Mouse (Mus musculus): ENCODE data around the gene Cmss1. TPM values are rescaled to one million over a fixed set of nuclear protein-coding genes. Genes with fewer than 3 reads are reported as not detected.

Gene Cmss1
- polyA plus RNA-seq, 1 experiment from 2014 or later: 50.4 TPM

DNA sequence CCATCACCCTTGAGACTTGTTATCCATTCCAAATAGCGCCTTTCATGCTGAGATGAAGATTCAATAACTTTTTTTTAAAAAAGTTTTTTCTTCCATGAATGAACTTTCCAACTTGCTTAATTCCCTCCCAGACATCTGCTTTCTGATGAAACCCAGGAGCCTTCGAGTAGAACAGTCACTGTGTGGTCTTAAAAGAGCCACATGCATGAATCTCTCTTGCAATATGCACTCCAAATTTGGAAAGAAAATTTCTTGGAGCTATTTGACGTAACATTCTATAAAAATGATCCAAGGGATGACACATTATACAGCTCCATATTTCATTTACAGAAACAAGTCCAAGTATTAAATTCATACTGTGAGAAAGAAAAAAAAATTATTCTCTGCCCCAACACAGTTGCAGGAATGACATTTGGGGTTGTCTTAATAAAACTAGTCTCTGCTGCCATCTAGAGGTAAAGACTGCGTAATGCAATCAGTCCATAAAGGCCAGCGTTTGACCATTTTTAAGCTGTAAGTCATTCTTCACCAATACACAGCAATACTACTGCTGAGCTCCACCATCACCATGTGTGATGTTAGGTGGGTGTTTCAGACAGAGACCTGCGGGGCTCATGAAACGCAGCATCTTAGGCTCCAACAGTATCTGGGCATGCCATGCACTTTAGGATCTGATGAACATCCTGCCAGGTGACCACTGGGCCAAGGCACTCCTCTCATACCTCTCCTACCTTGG is 13.1 kb downstream of the Cmss1 start:
- ATAC-seq (ENCODE audit: insufficient number of reproducible peaks, insufficient read depth, low FRiP score, low read depth): no peak
- no peaks in the 10 kb centered on the region for H3K9me3 ChIP-seq (ENCODE audit: control insufficient read depth, low read depth, low read length)
- H3K4me2 ChIP-seq (replicated peaks; ENCODE audit: low read depth, low read length): no peak overlapping the region
- H3K9ac ChIP-seq (replicated peaks; ENCODE audit: low read depth, low read length): no peak overlapping the region
- no peaks in the 10 kb centered on the region for H3K27me3 ChIP-seq (ENCODE audit: control insufficient read depth, insufficient read depth, low read length)
- no peaks in the 10 kb centered on the region for H3K36me3 ChIP-seq (ENCODE audit: control insufficient read depth, insufficient read depth, low read length)
- H3K27ac ChIP-seq (ENCODE audit: low read length): no peak overlapping the region
- H3K4me1 ChIP-seq (ENCODE audit: control insufficient read depth, insufficient read depth, low read length): no peaks in the 10 kb centered on the region
- H3K4me3 ChIP-seq (ENCODE audit: low read depth, low read length): no peak overlapping the region
- 32% methylated on average over 7 of the region's 7 CpGs for WGBS

DNA sequence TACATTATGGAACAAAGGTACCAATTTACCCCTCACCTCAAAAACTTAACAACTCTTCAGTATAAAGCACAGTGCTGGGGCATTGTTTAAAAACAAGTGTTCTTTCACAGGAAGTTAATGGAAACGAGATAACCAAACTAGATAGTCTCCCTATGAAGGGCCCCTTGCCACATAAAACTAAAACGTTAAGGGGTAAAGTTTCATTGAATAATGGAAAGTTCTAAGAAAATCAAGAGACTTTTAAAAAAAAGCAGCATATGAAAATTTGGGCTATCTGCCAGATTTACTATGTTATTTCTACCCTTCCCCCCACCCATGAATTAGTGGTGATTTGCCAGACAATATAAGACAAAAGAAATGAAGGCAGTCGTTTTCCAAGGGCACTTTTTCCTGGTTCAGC is 21.5 kb downstream of the Cmss1 start:
- no peaks in the 10 kb centered on the region for H3K36me3 ChIP-seq (ENCODE audit: control insufficient read depth, insufficient read depth, low read length)
- no peak overlapping the region for H3K9ac ChIP-seq (replicated peaks; ENCODE audit: low read depth, low read length)
- no peak for ATAC-seq (ENCODE audit: insufficient number of reproducible peaks, insufficient read depth, low FRiP score, low read depth)
- H3K9me3 ChIP-seq (ENCODE audit: control insufficient read depth, low read depth, low read length): no peaks in the 10 kb centered on the region
- H3K4me3 ChIP-seq (ENCODE audit: low read depth, low read length): no peak overlapping the region
- H3K27me3 ChIP-seq (ENCODE audit: control insufficient read depth, insufficient read depth, low read length): no peaks in the 10 kb centered on the region
- H3K4me1 ChIP-seq (ENCODE audit: control insufficient read depth, insufficient read depth, low read length): no peaks in the 10 kb centered on the region
- no peak overlapping the region for H3K27ac ChIP-seq (ENCODE audit: low read length)
- WGBS: 36% methylated on average over 3 of the region's 3 CpGs
- no peak overlapping the region for H3K4me2 ChIP-seq (replicated peaks; ENCODE audit: low read depth, low read length)

DNA sequence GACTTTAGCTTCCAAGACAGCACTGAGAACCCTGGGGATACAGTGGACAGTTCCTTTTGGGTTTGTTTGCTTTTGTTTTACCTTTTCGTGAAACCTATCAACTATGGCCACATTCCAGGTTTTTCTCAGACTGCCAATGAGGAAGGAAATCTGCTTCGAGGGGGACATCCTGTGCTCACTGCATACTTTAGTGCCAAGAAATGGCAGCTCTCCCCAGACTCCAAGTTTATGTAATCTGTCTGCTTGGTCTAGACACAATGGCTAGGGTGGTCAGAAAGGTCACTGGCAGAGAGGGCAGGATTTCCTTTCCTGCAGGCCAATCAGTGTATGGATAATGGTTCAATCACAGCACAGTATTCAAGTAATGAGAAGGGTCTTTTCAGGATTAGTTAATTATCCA is 24.7 kb downstream of the Cmss1 start:
- no peak overlapping the region for H3K4me3 ChIP-seq (ENCODE audit: low read depth, low read length)
- no peak for ATAC-seq (ENCODE audit: insufficient number of reproducible peaks, insufficient read depth, low FRiP score, low read depth)
- H3K27me3 ChIP-seq (ENCODE audit: control insufficient read depth, insufficient read depth, low read length): no peaks in the 10 kb centered on the region
- no peaks in the 10 kb centered on the region for H3K9me3 ChIP-seq (ENCODE audit: control insufficient read depth, low read depth, low read length)
- no peak overlapping the region for H3K27ac ChIP-seq (ENCODE audit: low read length)
- 71% methylated on average over 2 of the region's 2 CpGs for WGBS
- H3K4me2 ChIP-seq (replicated peaks; ENCODE audit: low read depth, low read length): no peak overlapping the region
- H3K4me1 ChIP-seq (ENCODE audit: control insufficient read depth, insufficient read depth, low read length): no peaks in the 10 kb centered on the region
- H3K36me3 ChIP-seq (ENCODE audit: control insufficient read depth, insufficient read depth, low read length): no peaks in the 10 kb centered on the region
- no peak overlapping the region for H3K9ac ChIP-seq (replicated peaks; ENCODE audit: low read depth, low read length)

DNA sequence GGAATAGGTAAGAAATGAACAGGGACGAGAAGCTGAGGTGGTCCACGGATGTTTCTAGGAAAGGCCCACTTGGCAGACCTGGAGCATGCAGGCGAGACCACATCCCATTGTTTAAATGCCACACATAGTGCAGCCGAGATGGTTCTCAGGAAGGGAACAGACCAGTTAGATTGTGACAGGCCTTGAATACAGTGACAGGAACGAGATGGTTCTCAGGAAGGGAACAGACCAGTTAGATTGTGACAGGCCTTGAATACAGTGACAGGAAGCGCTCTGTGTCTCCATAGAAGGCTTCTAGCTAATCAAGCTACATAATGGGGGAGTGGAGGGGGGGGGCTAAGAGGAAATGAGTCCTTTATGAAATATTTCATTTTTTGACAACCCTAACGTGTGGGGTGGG is 26.6 kb downstream of the Cmss1 start:
- 62% methylated on average over 7 of the region's 7 CpGs for WGBS
- H3K27ac ChIP-seq (ENCODE audit: low read length): no peak overlapping the region

DNA sequence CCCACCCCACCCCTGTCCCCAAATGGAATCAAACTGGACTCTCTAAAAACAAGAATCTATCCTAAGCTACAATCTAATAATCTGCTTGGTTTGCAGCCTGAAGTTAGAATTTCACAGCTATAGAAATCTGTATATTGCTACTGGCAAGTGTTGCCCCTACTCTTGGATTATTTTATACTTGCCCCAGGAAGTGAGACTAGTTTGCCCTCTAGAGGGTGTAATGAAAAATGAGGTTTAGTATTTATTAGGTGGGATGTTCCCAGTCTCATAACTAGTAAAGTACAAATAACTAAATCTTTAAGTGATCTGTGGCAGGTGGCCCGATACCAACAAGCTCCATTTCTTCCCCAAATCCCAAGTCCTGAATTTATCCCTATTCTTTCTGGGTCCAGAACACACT is 29.1 kb downstream of the Cmss1 start:
- no peak overlapping the region for H3K4me2 ChIP-seq (replicated peaks; ENCODE audit: low read depth, low read length)
- 0 out of 2 replicates have a peak, but pooled peaks cover 4% of the 10 kb centered on the region for H3K36me3 ChIP-seq (ENCODE audit: control insufficient read depth, insufficient read depth, low read length)
- no peak for ATAC-seq (ENCODE audit: insufficient number of reproducible peaks, insufficient read depth, low FRiP score, low read depth)
- no peaks in the 10 kb centered on the region for H3K9me3 ChIP-seq (ENCODE audit: control insufficient read depth, low read depth, low read length)
- H3K9ac ChIP-seq (replicated peaks; ENCODE audit: low read depth, low read length): no peak overlapping the region
- H3K27me3 ChIP-seq (ENCODE audit: control insufficient read depth, insufficient read depth, low read length): no peaks in the 10 kb centered on the region
- 88% methylated on average over 1 of the region's 1 CpGs for WGBS
- no peak overlapping the region for H3K4me3 ChIP-seq (ENCODE audit: low read depth, low read length)
- no peaks in the 10 kb centered on the region for H3K4me1 ChIP-seq (ENCODE audit: control insufficient read depth, insufficient read depth, low read length)
- no peak overlapping the region for H3K27ac ChIP-seq (ENCODE audit: low read length)

More for the DNA sequence above, 26.6 kb downstream of the Cmss1 start:
- Histone ChIP-seq H3K9me3 (ENCODE audit: control insufficient read depth, low read depth, low read length) (no peaks in the 10 kb centered on the region), H3K4me1 (ENCODE audit: control insufficient read depth, insufficient read depth, low read length) (no peaks in the 10 kb centered on the region), H3K27me3 (ENCODE audit: control insufficient read depth, insufficient read depth, low read length) (no peaks in the 10 kb centered on the region), H3K4me3 (ENCODE audit: low read depth, low read length) (no peak overlapping the region), H3K36me3 (ENCODE audit: control insufficient read depth, insufficient read depth, low read length) (no peaks in the 10 kb centered on the region), H3K9ac (replicated peaks; ENCODE audit: low read depth, low read length) (no peak overlapping the region), H3K4me2 (replicated peaks; ENCODE audit: low read depth, low read length) (no peak overlapping the region)
- no peak for ATAC-seq (ENCODE audit: insufficient number of reproducible peaks, insufficient read depth, low FRiP score, low read depth)

DNA sequence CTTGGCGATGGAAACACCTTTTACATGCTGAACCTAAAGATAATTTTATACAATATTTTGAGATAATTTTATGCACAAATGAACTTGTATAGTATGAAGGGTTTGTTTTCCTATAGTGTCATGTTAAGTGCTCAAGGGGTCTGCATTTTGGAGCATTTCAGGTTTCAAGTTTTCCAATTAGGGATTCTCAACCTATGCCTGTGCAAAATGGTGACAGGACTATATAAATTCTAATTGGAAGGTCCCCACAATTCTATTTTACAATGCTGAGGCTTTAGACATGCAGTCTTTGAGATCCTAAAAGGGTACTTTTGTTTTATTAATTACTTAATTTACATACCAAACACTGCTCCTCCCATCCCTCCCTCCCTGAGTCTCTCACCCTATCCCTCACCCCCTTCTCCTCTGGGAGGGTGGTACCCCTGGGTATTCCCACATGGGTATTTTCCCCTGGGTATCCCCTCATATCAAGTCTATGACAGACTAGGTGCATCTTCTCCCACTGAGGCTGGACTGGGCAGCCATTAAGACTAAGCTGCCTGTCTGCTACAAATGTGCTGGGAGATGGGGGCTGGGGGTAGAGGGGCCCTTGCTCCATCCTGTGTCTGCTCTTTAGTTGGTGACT is 30.8 kb downstream of the Cmss1 start:
- no peak overlapping the region for H3K4me3 ChIP-seq (ENCODE audit: low read depth, low read length)
- H3K4me2 ChIP-seq (replicated peaks; ENCODE audit: low read depth, low read length): no peak overlapping the region
- WGBS: 95% methylated on average over 1 of the region's 1 CpGs
- H3K36me3 ChIP-seq (ENCODE audit: control insufficient read depth, insufficient read depth, low read length): peaks cover 18% of the 10 kb centered on the region; the same call in 1 of the 2 replicates
- no peaks in the 10 kb centered on the region for H3K27me3 ChIP-seq (ENCODE audit: control insufficient read depth, insufficient read depth, low read length)
- no peaks in the 10 kb centered on the region for H3K4me1 ChIP-seq (ENCODE audit: control insufficient read depth, insufficient read depth, low read length)
- no peak overlapping the region for H3K27ac ChIP-seq (ENCODE audit: low read length)
- ATAC-seq (ENCODE audit: insufficient number of reproducible peaks, insufficient read depth, low FRiP score, low read depth): no peak
- H3K9me3 ChIP-seq (ENCODE audit: control insufficient read depth, low read depth, low read length): no peaks in the 10 kb centered on the region
- H3K9ac ChIP-seq (replicated peaks; ENCODE audit: low read depth, low read length): no peak overlapping the region

DNA sequence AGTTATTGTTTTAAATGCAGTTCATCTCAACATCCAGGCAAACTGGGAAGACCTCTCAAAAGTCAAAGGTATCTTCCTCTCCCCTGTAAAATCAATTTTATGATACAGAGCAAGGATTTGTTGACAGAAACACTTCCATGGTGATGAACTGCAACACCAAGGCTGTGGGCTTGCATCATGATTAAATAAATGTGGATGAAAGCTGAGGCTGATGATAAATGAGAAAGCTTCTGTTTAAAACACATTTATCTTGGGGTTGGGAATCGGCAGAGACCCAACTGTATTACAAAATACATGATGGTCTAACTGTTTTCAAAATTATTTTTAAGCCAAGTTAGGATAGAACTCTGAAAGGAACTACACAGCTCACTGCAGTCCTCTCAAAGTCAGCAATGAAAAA is 32.8 kb downstream of the Cmss1 start:
- Histone ChIP-seq H3K36me3 (ENCODE audit: control insufficient read depth, insufficient read depth, low read length) (peaks cover 27% of the 10 kb centered on the region; the same call in 1 of the 2 replicates), H3K4me3 (ENCODE audit: low read depth, low read length) (no peak overlapping the region), H3K27me3 (ENCODE audit: control insufficient read depth, insufficient read depth, low read length) (no peaks in the 10 kb centered on the region), H3K4me2 (replicated peaks; ENCODE audit: low read depth, low read length) (no peak overlapping the region), H3K9ac (replicated peaks; ENCODE audit: low read depth, low read length) (no peak overlapping the region), H3K27ac (ENCODE audit: low read length) (no peak overlapping the region), H3K9me3 (ENCODE audit: control insufficient read depth, low read depth, low read length) (no peaks in the 10 kb centered on the region), H3K4me1 (ENCODE audit: control insufficient read depth, insufficient read depth, low read length) (no peaks in the 10 kb centered on the region)
- WGBS: 35% methylated on average over 1 of the region's 1 CpGs
- ATAC-seq (ENCODE audit: insufficient number of reproducible peaks, insufficient read depth, low FRiP score, low read depth): no peak

DNA sequence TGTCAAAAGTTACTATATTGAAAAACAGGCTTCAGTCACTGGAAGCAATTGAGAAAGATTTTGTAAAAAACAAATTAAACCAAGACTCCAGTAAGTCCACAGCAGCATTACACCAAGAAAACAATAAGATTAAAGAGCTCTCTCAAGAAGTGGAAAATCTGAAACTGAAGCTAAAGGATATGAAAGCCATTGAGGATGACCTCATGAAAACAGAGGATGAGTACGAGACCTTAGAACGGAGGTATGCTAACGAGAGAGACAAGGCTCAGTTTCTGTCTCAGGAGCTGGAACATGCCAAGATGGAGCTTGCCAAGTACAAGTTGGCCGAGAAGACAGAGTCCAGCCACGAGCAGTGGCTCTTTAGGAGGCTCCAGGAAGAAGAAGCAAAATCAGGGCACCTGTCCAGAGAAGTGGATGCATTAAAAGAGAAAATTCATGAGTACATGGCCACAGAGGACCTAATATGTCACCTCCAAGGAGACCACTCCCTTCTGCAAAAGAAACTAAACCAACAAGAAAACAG is 35.8 kb downstream of the Cmss1 start:
- H3K4me3 ChIP-seq (ENCODE audit: low read depth, low read length): no peak overlapping the region
- ATAC-seq (ENCODE audit: insufficient number of reproducible peaks, insufficient read depth, low FRiP score, low read depth): no peak
- H3K4me1 ChIP-seq (ENCODE audit: control insufficient read depth, insufficient read depth, low read length): no peaks in the 10 kb centered on the region
- peaks cover 27% of the 10 kb centered on the region; the same call in 1 of the 2 replicates for H3K36me3 ChIP-seq (ENCODE audit: control insufficient read depth, insufficient read depth, low read length)
- no peaks in the 10 kb centered on the region for H3K9me3 ChIP-seq (ENCODE audit: control insufficient read depth, low read depth, low read length)
- H3K27me3 ChIP-seq (ENCODE audit: control insufficient read depth, insufficient read depth, low read length): no peaks in the 10 kb centered on the region
- H3K4me2 ChIP-seq (replicated peaks; ENCODE audit: low read depth, low read length): no peak overlapping the region
- no peak overlapping the region for H3K27ac ChIP-seq (ENCODE audit: low read length)
- H3K9ac ChIP-seq (replicated peaks; ENCODE audit: low read depth, low read length): no peak overlapping the region
- WGBS: 90% methylated on average over 5 of the region's 5 CpGs
